Mouse (Mus musculus): ENCODE measurements around the gene Gm5431. TPM values are rescaled to one million over a fixed set of nuclear protein-coding genes. Genes with fewer than 3 reads are reported as not detected.
"Not testable (repeated sequence)": the region's sequence is repeated elsewhere in the genome, so short reads cannot be mapped to it uniquely, and the experiment has no call there.

Gene Gm5431
- under 1 TPM; 0.34 to 0.39 TPM for total RNA-seq (2021)

DNA sequence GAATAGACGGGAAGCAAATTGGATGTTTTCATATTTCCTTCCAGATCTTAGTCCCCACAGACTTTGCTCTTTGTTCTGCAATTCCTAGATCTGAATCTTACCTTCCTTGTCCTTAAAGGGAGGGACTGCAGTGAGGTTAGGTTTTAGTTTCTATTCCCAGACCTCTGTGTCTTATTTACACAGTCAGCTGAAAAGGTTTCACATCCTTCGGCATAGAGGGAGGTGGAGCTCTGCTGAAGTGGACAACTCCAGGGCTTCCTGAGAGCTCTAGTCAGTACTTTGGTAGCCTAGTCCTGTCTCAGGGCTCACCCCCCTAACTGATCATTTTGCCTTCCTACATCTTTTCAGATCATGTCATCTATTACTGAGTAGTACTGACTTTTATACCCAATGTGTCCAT, at the start of gene Gm5431:
Gm5431 (minus strand) TSS at position 194 of the 400 bp plus-strand sequence.
- intact Hi-C loops (cut with DNase I), result no loop called here
- DNase-seq (ENCODE audit: low spot score in 2 of 2), result no peak

DNA sequence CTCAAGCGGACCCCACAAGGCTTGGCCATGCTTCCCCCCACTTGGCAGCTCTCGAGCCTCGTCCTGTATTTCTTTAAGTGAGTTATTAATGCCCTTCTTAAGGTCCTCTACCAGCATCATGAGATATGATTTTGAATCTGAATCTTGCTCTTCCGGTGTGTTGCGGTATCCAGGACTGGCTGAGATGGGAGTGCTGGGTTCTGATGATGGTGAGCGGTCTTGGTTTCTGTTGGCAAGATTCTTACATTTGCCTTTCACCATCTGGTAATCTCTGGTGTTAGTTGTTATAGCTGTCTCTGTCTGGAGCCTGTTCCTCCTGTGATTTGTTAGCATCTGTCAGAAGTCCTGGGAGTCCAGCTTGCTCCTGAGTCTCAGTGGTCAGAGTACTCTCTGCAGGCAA, 44.1 kb upstream of the Gm5431 start, which contains the start of gene Psme2b:
Psme2b (minus strand) TSS at position 101 of the 400 bp plus-strand sequence.
- DNase-seq (ENCODE audit: low spot score in 2 of 2); intact Hi-C loops (cut with DNase I): not testable (repeated sequence)

DNA sequence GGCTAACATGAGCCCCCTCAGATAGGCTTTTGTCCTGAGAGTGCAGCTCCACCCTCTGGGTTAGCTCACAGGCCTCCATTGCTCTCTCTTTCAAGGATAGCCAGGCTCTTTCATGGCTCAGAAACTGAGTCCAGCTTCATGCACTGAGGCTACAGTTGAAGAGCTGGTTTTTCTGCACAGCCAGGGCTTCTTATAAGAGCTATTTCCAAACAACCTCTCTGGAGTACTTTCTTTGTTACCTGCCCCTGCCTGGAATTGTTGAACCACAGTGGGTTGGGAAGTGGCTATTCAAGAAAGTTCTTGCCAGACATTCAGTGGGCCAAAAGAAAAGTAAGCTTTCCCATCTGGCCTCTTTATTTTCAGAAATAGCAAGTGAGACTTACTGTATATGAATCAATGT, 37.3 kb upstream of the Gm5431 start:
- intact Hi-C loops (cut with DNase I); DNase-seq (ENCODE audit: low spot score in 2 of 2): not testable (repeated sequence)

GRCm38 (mm10) chr11:48935291-48935690, 33.3 kb upstream of the Gm5431 start:
- intact Hi-C loops (cut with DNase I); DNase-seq (ENCODE audit: low spot score in 2 of 2): not testable (repeated sequence)

DNA sequence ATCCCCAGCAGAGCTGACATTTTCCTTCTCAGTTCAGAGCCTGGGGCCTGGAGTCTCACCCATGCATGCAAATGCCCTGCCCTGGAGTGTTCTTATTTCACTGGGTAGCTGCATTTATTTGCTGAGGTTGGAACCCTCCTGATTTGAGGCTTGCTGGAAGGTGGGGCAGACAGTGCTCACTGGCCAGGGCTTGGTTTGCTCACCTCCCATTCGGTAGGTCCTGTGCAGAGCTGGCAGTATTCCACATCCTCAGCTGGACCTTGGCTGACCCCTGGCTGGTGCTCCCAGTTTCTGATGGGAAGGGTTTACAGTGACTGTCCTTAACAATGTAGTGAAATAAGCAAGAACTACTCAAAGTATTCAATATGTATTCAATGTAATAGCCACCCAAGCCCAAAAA, 31.9 kb upstream of the Gm5431 start:
- DNase-seq (ENCODE audit: low spot score in 2 of 2); intact Hi-C loops (cut with DNase I): not testable (repeated sequence)

DNA sequence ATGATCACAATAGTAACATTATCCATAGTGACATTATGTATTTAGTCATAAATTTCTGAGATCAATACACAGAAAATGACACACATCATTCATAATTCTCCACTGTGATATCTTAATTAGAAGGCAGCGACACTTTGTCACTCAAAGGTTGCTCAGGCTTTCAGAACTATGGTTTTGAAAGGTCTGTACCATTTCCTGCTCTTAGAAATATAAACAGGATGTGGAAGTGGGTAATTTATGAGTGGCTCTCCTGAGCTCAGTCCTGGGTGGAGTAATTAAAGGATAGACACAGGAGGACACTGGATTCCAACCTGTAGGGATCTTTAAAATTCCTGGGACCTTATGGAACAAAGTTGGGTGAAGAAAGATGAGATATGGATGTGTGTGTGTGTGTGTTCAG, 31.4 kb upstream of the Gm5431 start:
- intact Hi-C loops (cut with DNase I), result not testable (repeated sequence)

GRCm38 (mm10) chr11:48928068-48928467, 26.1 kb upstream of the Gm5431 start:
- intact Hi-C loops (cut with DNase I); DNase-seq (ENCODE audit: low spot score in 2 of 2): not testable (repeated sequence)

More for the DNA sequence above, 31.4 kb upstream of the Gm5431 start:
- not testable (repeated sequence) for DNase-seq (ENCODE audit: low spot score in 2 of 2)

DNA sequence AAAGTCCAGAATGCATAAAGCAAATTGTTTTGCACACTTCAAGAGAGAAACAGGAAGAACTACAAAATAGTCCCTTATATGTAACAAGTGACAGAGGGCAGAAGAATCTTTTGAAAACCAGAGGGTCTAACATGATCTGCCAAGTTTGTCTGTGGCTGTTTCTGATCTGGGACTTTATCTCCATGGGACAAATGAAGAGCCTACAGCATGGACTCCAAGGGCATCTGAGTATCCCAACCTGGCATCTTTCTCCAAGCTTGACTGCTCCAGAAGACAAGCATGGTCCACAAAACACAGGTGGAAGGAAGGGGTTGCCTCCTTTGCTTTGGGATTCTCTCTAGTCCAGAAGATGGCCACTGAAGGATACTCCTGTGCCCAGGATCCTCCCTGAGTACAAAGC, 24.4 kb upstream of the Gm5431 start:
- intact Hi-C loops (cut with DNase I); DNase-seq (ENCODE audit: low spot score in 2 of 2): not testable (repeated sequence)

DNA sequence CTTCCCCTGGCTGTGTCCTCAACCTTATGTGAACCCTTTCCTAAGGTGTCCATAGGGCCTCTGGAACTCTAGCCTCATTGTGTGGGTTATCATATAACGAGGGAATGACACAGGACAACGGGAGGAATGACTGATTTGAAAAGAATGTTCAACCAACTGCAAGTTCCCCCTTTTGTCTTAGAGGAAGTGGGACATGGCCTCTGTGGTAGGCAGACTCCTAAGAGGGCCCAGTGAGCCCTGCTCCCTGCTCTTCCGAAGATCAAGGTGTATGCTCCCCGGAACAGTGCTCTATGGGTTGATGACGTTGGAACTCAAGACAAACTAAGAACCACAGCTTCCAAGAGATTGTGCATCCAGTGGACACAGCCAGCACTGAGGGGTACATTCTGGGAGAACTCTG, 21.8 kb upstream of the Gm5431 start:
- intact Hi-C loops (cut with DNase I); DNase-seq (ENCODE audit: low spot score in 2 of 2): not testable (repeated sequence)

DNA sequence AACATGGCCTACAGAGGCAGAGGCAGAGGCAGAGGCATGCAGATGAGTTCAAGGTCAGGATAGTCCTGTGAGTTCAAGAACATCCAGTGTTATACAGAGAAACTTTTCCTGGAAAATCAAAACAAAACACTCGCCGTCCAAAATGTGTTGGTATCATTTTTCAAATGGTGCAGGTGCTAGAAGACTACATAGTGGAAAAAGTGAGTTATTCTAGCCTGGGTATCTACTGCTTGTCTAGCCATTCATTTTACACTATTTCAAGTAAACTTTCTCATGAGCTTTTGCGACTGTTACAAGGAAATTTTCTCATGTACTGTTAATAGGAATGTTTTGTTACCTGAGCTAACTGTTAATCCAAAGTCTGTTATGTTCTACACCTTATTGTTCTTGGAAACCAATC, 16.4 kb upstream of the Gm5431 start:
- intact Hi-C loops (cut with DNase I), result no loop called here
- no peak for DNase-seq (ENCODE audit: low spot score in 2 of 2)

DNA sequence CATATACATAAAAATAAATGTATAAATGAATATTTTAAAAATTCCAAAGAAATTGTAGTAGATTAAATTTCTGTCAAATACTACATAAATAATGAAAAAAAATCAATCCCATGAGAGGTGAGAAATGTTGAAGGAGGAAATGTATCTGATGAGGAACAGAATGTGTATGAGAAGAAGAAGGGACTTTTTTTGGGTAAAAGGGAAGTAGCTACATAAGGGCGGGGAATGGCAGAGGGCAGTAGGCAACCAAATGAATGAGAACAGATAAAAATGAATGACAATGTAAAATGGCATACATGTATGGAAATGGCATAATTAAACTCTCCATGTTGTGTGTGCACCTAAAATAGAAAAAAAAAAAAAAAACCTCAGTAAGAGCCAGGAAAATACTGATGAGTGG, 11.6 kb upstream of the Gm5431 start:
- intact Hi-C loops (cut with DNase I), result no loop called here
- DNase-seq (ENCODE audit: low spot score in 2 of 2), result no peak

DNA sequence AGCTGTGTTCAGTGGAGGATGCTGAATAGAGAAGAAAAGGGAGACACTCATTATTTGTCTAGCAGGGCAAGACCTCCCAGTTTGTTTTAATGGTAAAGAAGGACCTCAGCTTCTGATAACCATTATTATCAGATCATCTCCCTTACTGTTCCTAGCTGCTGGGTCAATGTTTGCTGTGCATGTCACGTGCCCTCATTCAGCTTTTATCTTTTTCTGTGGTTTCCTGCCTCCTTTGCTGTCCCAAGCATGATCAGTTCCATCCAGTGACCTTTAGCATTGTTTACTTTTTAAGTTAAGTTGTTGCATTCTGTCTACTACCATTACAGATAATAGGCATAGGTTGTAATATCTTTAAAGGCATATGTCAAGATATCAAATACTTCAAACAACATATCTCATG, 6.4 kb upstream of the Gm5431 start:
- no peak for DNase-seq (ENCODE audit: low spot score in 2 of 2)
- intact Hi-C loops (cut with DNase I), result no loop called here

GRCm38 (mm10) chr11:48901567-48901930, 465 bp downstream of the Gm5431 start:
- intact Hi-C loops (cut with DNase I); DNase-seq (ENCODE audit: low spot score in 2 of 2): not testable (repeated sequence)

- DNase-seq (ENCODE audit: low spot score in 2 of 2); intact Hi-C loops (cut with DNase I): not testable (repeated sequence)
Observed at GRCm38 (mm10) chr11:48900654-48901566, 1.1 kb downstream of the Gm5431 start.

DNA sequence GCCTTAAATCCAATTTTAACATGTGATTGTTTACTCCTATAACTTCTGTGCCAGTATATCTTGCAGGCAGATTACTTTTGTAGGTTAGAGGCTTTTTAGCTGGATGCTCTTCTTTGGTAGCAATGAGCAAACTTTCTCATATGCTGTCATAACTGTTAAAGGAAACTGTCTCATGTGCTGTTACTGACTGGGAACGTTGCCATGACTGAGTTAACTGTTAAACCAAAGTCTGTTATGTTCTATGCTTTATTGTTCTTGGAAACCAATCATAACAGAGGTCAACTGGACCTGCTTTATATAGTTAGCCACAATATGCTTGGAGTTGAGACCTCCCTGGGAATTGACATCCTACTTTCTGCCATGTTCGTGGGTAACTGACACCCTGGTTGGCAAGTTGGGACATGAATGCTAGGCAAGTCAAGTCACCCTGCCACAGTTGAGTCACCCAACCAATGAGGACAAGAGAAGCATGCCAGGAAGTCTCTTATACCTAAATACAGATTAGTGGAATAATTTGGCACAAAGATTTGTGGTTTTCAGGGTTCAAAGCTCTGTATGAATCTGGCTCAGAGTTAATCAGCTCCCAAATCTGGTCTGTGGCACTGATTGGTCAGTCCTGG, 3.1 kb downstream of the Gm5431 start:
- no peak for DNase-seq (ENCODE audit: low spot score in 2 of 2)
- intact Hi-C loops (cut with DNase I), result no loop called here

DNA sequence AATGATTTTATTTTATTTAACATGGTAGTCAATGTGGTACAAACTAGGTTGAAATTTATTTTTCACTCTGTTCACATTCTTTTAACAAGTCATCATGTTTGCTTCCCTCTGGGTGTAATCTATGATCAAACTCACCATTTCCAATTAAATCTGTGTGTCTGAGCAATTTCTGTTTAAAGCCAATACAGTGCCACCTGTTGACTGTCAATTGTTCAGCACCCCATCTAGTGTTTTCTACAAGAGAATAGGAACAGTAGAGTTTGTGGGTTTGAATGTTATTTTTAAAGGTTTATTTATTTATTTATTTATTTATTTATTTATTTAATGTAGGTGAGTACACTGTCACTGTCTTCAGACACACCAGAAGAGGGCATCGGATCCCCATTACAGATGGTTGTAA, 25.3 kb downstream of the Gm5431 start:
- intact Hi-C loops (cut with DNase I), result no loop called here

DNA sequence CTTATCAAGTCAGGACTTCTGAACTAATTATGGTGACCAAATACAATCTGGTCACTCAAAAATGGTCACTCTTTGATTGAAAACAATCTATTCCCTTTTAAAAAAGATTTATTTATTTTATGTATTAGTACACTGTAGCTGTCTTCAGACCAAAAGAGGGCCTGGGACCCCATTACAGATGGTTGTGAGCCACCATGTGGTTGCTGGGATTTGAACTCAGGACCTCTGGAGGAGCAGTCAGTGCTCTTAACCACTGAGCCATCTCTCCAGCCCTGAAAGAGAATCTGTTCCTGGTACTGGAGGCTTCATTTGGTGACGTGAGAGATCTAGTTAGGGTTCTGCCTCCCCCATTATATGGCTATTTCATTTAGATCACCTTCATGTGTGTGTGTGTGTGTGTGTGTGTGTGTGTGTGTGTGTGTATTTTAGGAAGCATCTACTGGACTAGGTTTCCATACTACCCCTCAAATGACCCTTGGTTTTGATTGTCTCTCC, 26.6 kb downstream of the Gm5431 start:
- intact Hi-C loops (cut with DNase I); DNase-seq (ENCODE audit: low spot score in 2 of 2): not testable (repeated sequence)

More for the DNA sequence above, 25.3 kb downstream of the Gm5431 start:
- DNase-seq (ENCODE audit: low spot score in 2 of 2), result no peak

DNA sequence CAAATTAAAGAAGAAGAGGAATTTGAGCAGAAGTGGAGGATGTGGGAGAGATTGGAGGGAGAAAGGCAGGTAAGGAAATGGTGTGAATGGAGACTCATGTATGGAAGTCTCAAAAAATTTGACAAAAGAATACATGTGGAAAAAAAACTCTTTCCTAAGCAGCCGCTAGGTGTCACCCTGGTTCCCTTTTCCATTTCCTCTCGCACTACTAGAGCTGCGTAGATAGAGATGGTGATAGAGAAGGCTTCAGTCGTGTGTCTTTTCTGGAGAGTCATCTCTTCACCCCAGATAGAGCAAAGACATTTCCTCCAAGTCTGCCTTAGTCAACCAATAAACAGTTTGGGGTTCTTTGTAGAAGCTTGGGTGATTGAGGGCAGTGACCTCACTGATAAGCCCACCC, 27.5 kb downstream of the Gm5431 start:
- intact Hi-C loops (cut with DNase I), result loop anchor here (1.0 to 5.0 kb wide), 3 partner anchors 229 to 678 kb away; no protein-coding TSS in a partner anchor
- DNase-seq (ENCODE audit: low spot score in 2 of 2), result peak; percentile 59 to 71

- DNase-seq (ENCODE audit: low spot score in 2 of 2), result no peak
- intact Hi-C loops (cut with DNase I), result loop anchor here (1.0 to 5.0 kb wide), 3 partner anchors 230 to 679 kb away; no protein-coding TSS in a partner anchor
Observed at GRCm38 (mm10) chr11:48873591-48874290, 28.3 kb downstream of the Gm5431 start.
